Mouse (Mus musculus) left cerebral cortex, postnatal 4 days (tissue): ENCODE measurements around the gene Aldh6a1. TPM values are rescaled to one million over a fixed set of nuclear protein-coding genes. Genes with fewer than 3 reads are reported as not detected.

Experiments
- DNase-seq: peaks from one replicate; pipeline ENCODE4 v3.0.0-alpha.2; 2022
- intact Hi-C: fragments of 180-260 bp; cut with DNase I; formaldehyde crosslinking; loops from one replicate; pipeline ENCODE4 v1.15.1; 2025
- total RNA-seq, 2 experiments: library from RNA; stranded (reverse); gene quantifications; 2 replicates each; pipeline ENCODE4 v1.2.3; 2021

Gene Aldh6a1
- 10 to 100 TPM; 25.9 to 26.2 TPM for total RNA-seq

GRCm38 (mm10) chr12:84450718-84451646 is at the start of gene Aldh6a1, which contains the start of gene Lin52:
TSS of gene Aldh6a1 (minus strand) at chr12:84451004.
TSS of gene Lin52 (plus strand) at chr12:84451422.
- peak; percentile 96 for DNase-seq
- intact Hi-C loops = no loop called here

- DNase-seq = no peak
- intact Hi-C loops = no loop called here
Measured at GRCm38 (mm10) chr12:84496795-84497194, 46.0 kb upstream of the Aldh6a1 start.

GRCm38 (mm10) chr12:84487324-84488056 is 36.7 kb upstream of the Aldh6a1 start:
- intact Hi-C loops = no loop called here
- DNase-seq = peak; percentile 21

GRCm38 (mm10) chr12:84482778-84483585 is 32.2 kb upstream of the Aldh6a1 start:
- no peak for DNase-seq
- intact Hi-C loops = no loop called here

- intact Hi-C loops = no loop called here
- DNase-seq = no peak
Measured at GRCm38 (mm10) chr12:84481251-84481650, 30.4 kb upstream of the Aldh6a1 start.

GRCm38 (mm10) chr12:84478937-84479336 is 28.1 kb upstream of the Aldh6a1 start:
- DNase-seq = no peak
- intact Hi-C loops = loop anchor here (10.0 kb wide), 1 partner anchor 276 kb away; no protein-coding TSS in a partner anchor

GRCm38 (mm10) chr12:84468701-84469100 is 17.9 kb upstream of the Aldh6a1 start:
- DNase-seq = no peak

GRCm38 (mm10) chr12:84462856-84463255 is 12.1 kb upstream of the Aldh6a1 start:
- intact Hi-C loops = no loop called here
- no peak for DNase-seq

More at GRCm38 (mm10) chr12:84468701-84469100, 17.9 kb upstream of the Aldh6a1 start:
- intact Hi-C loops = loop anchor here (2.0 kb wide), 1 partner anchor 120 kb away; no protein-coding TSS in a partner anchor

- intact Hi-C loops = no loop called here
- no peak for DNase-seq
Measured at GRCm38 (mm10) chr12:84461416-84461815, 10.6 kb upstream of the Aldh6a1 start.

- DNase-seq = no peak
- intact Hi-C loops = no loop called here
Measured at GRCm38 (mm10) chr12:84459845-84460244, 9.0 kb upstream of the Aldh6a1 start.

GRCm38 (mm10) chr12:84456911-84457310 is 6.1 kb upstream of the Aldh6a1 start:
- DNase-seq = no peak
- intact Hi-C loops = no loop called here

- intact Hi-C loops = no loop called here
- DNase-seq = peak; percentile 12
Measured at GRCm38 (mm10) chr12:84451801-84452200, 997 bp upstream of the Aldh6a1 start.

GRCm38 (mm10) chr12:84450351-84450717 is 470 bp downstream of the Aldh6a1 start:
- no peak for DNase-seq

GRCm38 (mm10) chr12:84449887-84450286 is 917 bp downstream of the Aldh6a1 start:
- DNase-seq = no peak
- intact Hi-C loops = no loop called here

More at GRCm38 (mm10) chr12:84450351-84450717, 470 bp downstream of the Aldh6a1 start:
- intact Hi-C loops = no loop called here

GRCm38 (mm10) chr12:84448181-84448580 is 2.6 kb downstream of the Aldh6a1 start:
- DNase-seq = no peak
- intact Hi-C loops = no loop called here

GRCm38 (mm10) chr12:84447386-84447785 is 3.4 kb downstream of the Aldh6a1 start:
- intact Hi-C loops = no loop called here
- DNase-seq = no peak

GRCm38 (mm10) chr12:84442526-84442925 is 8.3 kb downstream of the Aldh6a1 start:
- intact Hi-C loops = no loop called here

GRCm38 (mm10) chr12:84438697-84439096 is 12.1 kb downstream of the Aldh6a1 start:
- intact Hi-C loops = no loop called here
- DNase-seq = no peak

More at GRCm38 (mm10) chr12:84442526-84442925, 8.3 kb downstream of the Aldh6a1 start:
- no peak for DNase-seq

GRCm38 (mm10) chr12:84429825-84430224 is 21.0 kb downstream of the Aldh6a1 start:
- intact Hi-C loops = no loop called here
- no peak for DNase-seq

GRCm38 (mm10) chr12:84423990-84424389 is 26.8 kb downstream of the Aldh6a1 start:
- intact Hi-C loops = no loop called here
- no peak for DNase-seq

GRCm38 (mm10) chr12:84417605-84417922 is 33.2 kb downstream of the Aldh6a1 start:
- intact Hi-C loops = no loop called here
- no peak for DNase-seq
